Mouse (Mus musculus): ENCODE results near the gene Ptrh1. TPM values are rescaled to one million over a fixed set of nuclear protein-coding genes. Genes with fewer than 3 reads are reported as not detected.

Gene Ptrh1
- polyA plus RNA-seq, 1 experiment from 2014 or later, result 5.4 TPM

GRCm38 (mm10) chr2:32776192-32776591 lies 606 bp downstream of the Ptrh1 start:
- peaks cover 14% of the 10 kb centered on the region for H3K4me1 ChIP-seq
- H3K4me2 ChIP-seq, result peak overlapping the region; percentile 76
- H3K27ac ChIP-seq, result no peak overlapping the region
- no peaks in the 10 kb centered on the region for H3K27me3 ChIP-seq
- H3K4me3 ChIP-seq, result peak overlapping the region; percentile 56
- no peaks in the 10 kb centered on the region for H3K9me3 ChIP-seq
- ATAC-seq (ENCODE audit: borderline replicate concordance, extremely low read depth, low FRiP score, low TSS enrichment), result no peak
- no peaks in the 10 kb centered on the region for H3K36me3 ChIP-seq
- H3K9ac ChIP-seq, result peak overlapping the region; percentile 27
- 21% methylated on average over 22 of the region's 22 CpGs for WGBS

GRCm38 (mm10) chr2:32778081-32778480 lies 2.5 kb downstream of the Ptrh1 start:
- no peak for ATAC-seq (ENCODE audit: borderline replicate concordance, extremely low read depth, low FRiP score, low TSS enrichment)

GRCm38 (mm10) chr2:32779131-32779530 lies 3.5 kb downstream of the Ptrh1 start:
- no peak overlapping the region for H3K9ac ChIP-seq
- ATAC-seq (ENCODE audit: borderline replicate concordance, extremely low read depth, low FRiP score, low TSS enrichment), result no peak
- H3K4me3 ChIP-seq, result no peak overlapping the region
- H3K27ac ChIP-seq, result no peak overlapping the region
- no peaks in the 10 kb centered on the region for H3K9me3 ChIP-seq
- H3K36me3 ChIP-seq, result no peaks in the 10 kb centered on the region
- peaks cover 14% of the 10 kb centered on the region for H3K4me1 ChIP-seq
- H3K4me2 ChIP-seq, result no peak overlapping the region
- WGBS, result 6% methylated on average over 8 of the region's 8 CpGs
- H3K27me3 ChIP-seq, result no peaks in the 10 kb centered on the region

More at GRCm38 (mm10) chr2:32778081-32778480, 2.5 kb downstream of the Ptrh1 start:
- H3K9ac ChIP-seq, result no peak overlapping the region
- 93% methylated on average over 6 of the region's 6 CpGs for WGBS
- H3K36me3 ChIP-seq, result no peaks in the 10 kb centered on the region
- H3K9me3 ChIP-seq, result no peaks in the 10 kb centered on the region
- no peaks in the 10 kb centered on the region for H3K27me3 ChIP-seq
- H3K27ac ChIP-seq, result no peak overlapping the region
- H3K4me1 ChIP-seq, result peaks cover 14% of the 10 kb centered on the region
- H3K4me3 ChIP-seq, result no peak overlapping the region
- H3K4me2 ChIP-seq, result no peak overlapping the region

GRCm38 (mm10) chr2:32779714-32780113 lies 4.1 kb downstream of the Ptrh1 start:
- no peak overlapping the region for H3K27ac ChIP-seq
- H3K27me3 ChIP-seq, result no peaks in the 10 kb centered on the region
- H3K9ac ChIP-seq, result no peak overlapping the region
- peaks cover 14% of the 10 kb centered on the region for H3K4me1 ChIP-seq
- no peak overlapping the region for H3K4me2 ChIP-seq
- no peaks in the 10 kb centered on the region for H3K36me3 ChIP-seq
- no peak overlapping the region for H3K4me3 ChIP-seq
- WGBS, result 91% methylated on average over 6 of the region's 6 CpGs
- H3K9me3 ChIP-seq, result no peaks in the 10 kb centered on the region
- ATAC-seq (ENCODE audit: borderline replicate concordance, extremely low read depth, low FRiP score, low TSS enrichment), result no peak

GRCm38 (mm10) chr2:32781710-32782109 lies 6.1 kb downstream of the Ptrh1 start:
- 0 out of 2 replicates have a peak, but pooled peaks cover 3% of the 10 kb centered on the region for H3K4me1 ChIP-seq
- no peaks in the 10 kb centered on the region for H3K9me3 ChIP-seq
- H3K27ac ChIP-seq, result no peak overlapping the region
- WGBS, result 67% methylated on average over 6 of the region's 6 CpGs
- no peak for ATAC-seq (ENCODE audit: borderline replicate concordance, extremely low read depth, low FRiP score, low TSS enrichment)
- no peak overlapping the region for H3K4me3 ChIP-seq
- no peak overlapping the region for H3K9ac ChIP-seq
- no peaks in the 10 kb centered on the region for H3K27me3 ChIP-seq
- H3K4me2 ChIP-seq, result no peak overlapping the region
- no peaks in the 10 kb centered on the region for H3K36me3 ChIP-seq

GRCm38 (mm10) chr2:32784048-32784681 lies 8.6 kb downstream of the Ptrh1 start, which contains the start of gene Cfap157:
TSS of gene Cfap157 (minus strand) at chr2:32784428.
- ATAC-seq (ENCODE audit: borderline replicate concordance, extremely low read depth, low FRiP score, low TSS enrichment), result no peak
- no peak within 1 kb of the TSS for H3K27ac ChIP-seq
- no peaks in the 10 kb centered on the region for H3K9me3 ChIP-seq
- H3K27me3 ChIP-seq, result no peaks in the 10 kb centered on the region
- H3K9ac ChIP-seq, result no peak within 1 kb of the TSS
- peaks cover 8% of the 10 kb centered on the region; the same call in 1 of the 2 replicates for H3K4me1 ChIP-seq
- no peaks in the 10 kb centered on the region for H3K36me3 ChIP-seq
- 49% methylated on average over 4 of the region's 4 CpGs for whole genome bisulfite sequencing
- H3K4me3 ChIP-seq, result no peak within 1 kb of the TSS
- H3K4me2 ChIP-seq, result no peak within 1 kb of the TSS

- Histone ChIP-seq H3K36me3 (no peaks in the 10 kb centered on the region), H3K4me1 (peaks cover 21% of the 10 kb centered on the region), H3K27me3 (no peaks in the 10 kb centered on the region), H3K27ac (no peak overlapping the region), H3K4me2 (no peak overlapping the region), H3K9me3 (no peaks in the 10 kb centered on the region), H3K9ac (no peak overlapping the region), H3K4me3 (no peak overlapping the region)
- no peak for ATAC-seq (ENCODE audit: borderline replicate concordance, extremely low read depth, low FRiP score, low TSS enrichment)
- 61% methylated on average over 6 of the region's 6 CpGs for WGBS
Measured at GRCm38 (mm10) chr2:32787176-32787575, 11.6 kb downstream of the Ptrh1 start.

- Histone ChIP-seq H3K4me1 (peaks cover 22% of the 10 kb centered on the region), H3K4me3 (no peak overlapping the region), H3K27ac (no peak overlapping the region), H3K4me2 (no peak overlapping the region), H3K9me3 (no peaks in the 10 kb centered on the region), H3K9ac (no peak overlapping the region), H3K36me3 (no peaks in the 10 kb centered on the region), H3K27me3 (no peaks in the 10 kb centered on the region)
- 0 out of 2 replicates have a peak, but pooled peaks have one; percentile 15 for ATAC-seq (ENCODE audit: borderline replicate concordance, extremely low read depth, low FRiP score, low TSS enrichment)
- 30% methylated on average over 2 of the region's 2 CpGs for WGBS
Measured at GRCm38 (mm10) chr2:32788581-32788980, 13.0 kb downstream of the Ptrh1 start.

- Histone ChIP-seq H3K4me2 (no peak overlapping the region), H3K27ac (peak overlapping the region; percentile 41), H3K9me3 (no peaks in the 10 kb centered on the region), H3K36me3 (0 out of 2 replicates have a peak, but pooled peaks cover 3% of the 10 kb centered on the region), H3K4me1 (peaks cover 22% of the 10 kb centered on the region), H3K27me3 (no peaks in the 10 kb centered on the region), H3K4me3 (no peak overlapping the region), H3K9ac (no peak overlapping the region)
- 39% methylated on average over 6 of the region's 6 CpGs for WGBS
- ATAC-seq (ENCODE audit: borderline replicate concordance, extremely low read depth, low FRiP score, low TSS enrichment), result peak; percentile 33; the same call in 1 of the 2 replicates
Measured at GRCm38 (mm10) chr2:32791297-32791696, 15.7 kb downstream of the Ptrh1 start.

GRCm38 (mm10) chr2:32795748-32796418 lies 20.3 kb downstream of the Ptrh1 start:
- no peak overlapping the region for H3K9ac ChIP-seq
- H3K27me3 ChIP-seq, result no peaks in the 10 kb centered on the region
- no peak overlapping the region for H3K4me3 ChIP-seq
- H3K36me3 ChIP-seq, result peaks cover 14% of the 10 kb centered on the region
- no peak overlapping the region for H3K27ac ChIP-seq
- peaks cover 13% of the 10 kb centered on the region for H3K4me1 ChIP-seq
- H3K9me3 ChIP-seq, result no peaks in the 10 kb centered on the region
- WGBS, result 85% methylated on average over 13 of the region's 13 CpGs
- no peak for ATAC-seq (ENCODE audit: borderline replicate concordance, extremely low read depth, low FRiP score, low TSS enrichment)
- H3K4me2 ChIP-seq, result no peak overlapping the region

- Histone ChIP-seq H3K36me3 (peaks cover 14% of the 10 kb centered on the region), H3K9ac (no peak overlapping the region), H3K9me3 (no peaks in the 10 kb centered on the region), H3K4me3 (no peak overlapping the region), H3K4me2 (no peak overlapping the region), H3K4me1 (no peaks in the 10 kb centered on the region), H3K27ac (no peak overlapping the region), H3K27me3 (no peaks in the 10 kb centered on the region)
- 52% methylated on average over 10 of the region's 10 CpGs for WGBS
- no peak for ATAC-seq (ENCODE audit: borderline replicate concordance, extremely low read depth, low FRiP score, low TSS enrichment)
Measured at GRCm38 (mm10) chr2:32798251-32798962, 22.8 kb downstream of the Ptrh1 start.

Measured in lung, embryonic 15.5 days (tissue).